Mouse (Mus musculus) liver, postnatal 0 days (tissue): ENCODE results near the gene Bcas2.

ENCODE experiments used
- CTCF ChIP-seq: sonication (generic); IDR thresholded peaks from 2 replicates; pipeline ENCODE4 v1.5.1; 2016; ENCODE audit warnings: antibody characterized with exemption, low read depth
- EP300 ChIP-seq: IDR thresholded peaks from 2 replicates; pipeline ENCODE4 v1.6.1; 2016; ENCODE audit warnings: antibody characterized with exemption, low read depth, mild to moderate bottlenecking

DNA sequence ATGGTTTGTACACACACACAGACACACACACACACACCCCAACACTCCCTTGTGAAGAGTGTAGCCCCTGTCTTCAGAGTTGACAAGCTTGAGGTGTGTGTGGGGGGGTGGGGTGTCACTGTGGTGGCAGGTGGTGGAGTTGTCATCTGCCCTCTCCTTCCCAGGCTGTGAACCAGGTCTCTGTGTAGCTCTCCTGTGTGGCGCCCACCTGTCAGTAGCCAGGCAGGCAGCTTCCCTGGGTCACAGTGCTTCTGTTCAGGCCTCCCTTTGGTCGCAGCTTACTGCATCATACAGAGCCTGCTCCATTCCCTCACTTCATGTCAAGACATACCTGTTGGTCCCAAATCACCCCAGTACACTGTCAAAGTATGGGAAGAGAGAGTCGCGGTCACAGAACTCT is 25.7 kb upstream of the Bcas2 start:
- no peak for TF ChIP-seq CTCF
- no peak for TF ChIP-seq EP300
